Mouse (Mus musculus) thymus, postnatal 25 days (tissue): ENCODE data around the gene Ctso.

Source experiments
- DNase-seq: peaks from one replicate; pipeline ENCODE4 v3.0.0; 2022

The Ctso gene

GRCm38 (mm10) chr3:81932141-81933101 lies at the start of gene Ctso:
Gene Ctso (plus strand): TSS chr3:81932601.
- DNase-seq: peak; percentile 88

GRCm38 (mm10) chr3:81883916-81884315 lies 48.5 kb upstream of the Ctso start:
- DNase-seq: no peak

- DNase-seq: no peak
Measured at GRCm38 (mm10) chr3:81885566-81885965, 46.8 kb upstream of the Ctso start.

GRCm38 (mm10) chr3:81889137-81889536 lies 43.3 kb upstream of the Ctso start:
- no peak for DNase-seq

- no peak for DNase-seq
Measured at GRCm38 (mm10) chr3:81910286-81911036, 21.9 kb upstream of the Ctso start.

- DNase-seq: no peak
Measured at GRCm38 (mm10) chr3:81916030-81916686, 16.2 kb upstream of the Ctso start.

GRCm38 (mm10) chr3:81917354-81917935 lies 15.0 kb upstream of the Ctso start:
- no peak for DNase-seq

- no peak for DNase-seq
Measured at GRCm38 (mm10) chr3:81918215-81918614, 14.2 kb upstream of the Ctso start.

- no peak for DNase-seq
Measured at GRCm38 (mm10) chr3:81919681-81920080, 12.7 kb upstream of the Ctso start.

- no peak for DNase-seq
Measured at GRCm38 (mm10) chr3:81922910-81923309, 9.5 kb upstream of the Ctso start.

- DNase-seq: peak; percentile 50
Measured at GRCm38 (mm10) chr3:81924931-81925330, 7.5 kb upstream of the Ctso start.

- DNase-seq: peak; percentile 50
Measured at GRCm38 (mm10) chr3:81925856-81926255, 6.5 kb upstream of the Ctso start.

GRCm38 (mm10) chr3:81926764-81927325 lies 5.6 kb upstream of the Ctso start:
- no peak for DNase-seq

- DNase-seq: no peak
Measured at GRCm38 (mm10) chr3:81929073-81929472, 3.3 kb upstream of the Ctso start.

- no peak for DNase-seq
Measured at GRCm38 (mm10) chr3:81931695-81932094, 706 bp upstream of the Ctso start.

- DNase-seq: no peak
Measured at GRCm38 (mm10) chr3:81933348-81933747, 947 bp downstream of the Ctso start.

- DNase-seq: no peak
Measured at GRCm38 (mm10) chr3:81938924-81939323, 6.5 kb downstream of the Ctso start.

- DNase-seq: no peak
Measured at GRCm38 (mm10) chr3:81942341-81942740, 9.9 kb downstream of the Ctso start.

GRCm38 (mm10) chr3:81943097-81943496 lies 10.7 kb downstream of the Ctso start:
- DNase-seq: no peak

GRCm38 (mm10) chr3:81944851-81945393 lies 12.5 kb downstream of the Ctso start:
- DNase-seq: no peak

GRCm38 (mm10) chr3:81949048-81949447 lies 16.6 kb downstream of the Ctso start:
- DNase-seq: no peak

- no peak for DNase-seq
Measured at GRCm38 (mm10) chr3:81951785-81952184, 19.4 kb downstream of the Ctso start.
